Mouse (Mus musculus) liver, adult (tissue): ENCODE results near the gene Prkce.

Experiments used
- GATA4 ChIP-seq: IDR thresholded peaks from 2 replicates; pipeline ENCODE4 v1.6.1; 2014; ENCODE audit warnings: mild to moderate bottlenecking, low read length; ENCODE audit not compliant: insufficient replicate concordance

Gene Prkce

DNA sequence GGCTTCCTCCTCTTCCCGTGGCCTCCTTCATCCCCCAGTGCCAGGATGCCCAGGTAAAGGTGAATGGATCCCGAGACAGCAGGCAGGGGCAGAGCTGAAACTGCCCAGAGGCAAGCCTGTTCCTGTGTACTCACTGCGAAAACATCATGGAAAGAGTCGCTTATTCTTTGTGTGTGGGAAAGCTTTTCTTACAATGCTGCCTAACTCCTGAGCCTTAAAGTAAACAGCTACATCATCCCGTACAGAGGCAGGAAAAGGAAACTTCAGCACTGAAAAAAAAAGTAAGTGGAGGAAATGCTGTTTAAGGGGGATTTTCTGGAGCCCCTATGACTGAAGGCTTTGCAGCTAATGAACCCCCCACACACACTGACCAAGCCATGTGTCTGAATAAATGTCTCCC lies 339.3 kb downstream of the Prkce start:
- no peak for TF ChIP-seq GATA4

DNA sequence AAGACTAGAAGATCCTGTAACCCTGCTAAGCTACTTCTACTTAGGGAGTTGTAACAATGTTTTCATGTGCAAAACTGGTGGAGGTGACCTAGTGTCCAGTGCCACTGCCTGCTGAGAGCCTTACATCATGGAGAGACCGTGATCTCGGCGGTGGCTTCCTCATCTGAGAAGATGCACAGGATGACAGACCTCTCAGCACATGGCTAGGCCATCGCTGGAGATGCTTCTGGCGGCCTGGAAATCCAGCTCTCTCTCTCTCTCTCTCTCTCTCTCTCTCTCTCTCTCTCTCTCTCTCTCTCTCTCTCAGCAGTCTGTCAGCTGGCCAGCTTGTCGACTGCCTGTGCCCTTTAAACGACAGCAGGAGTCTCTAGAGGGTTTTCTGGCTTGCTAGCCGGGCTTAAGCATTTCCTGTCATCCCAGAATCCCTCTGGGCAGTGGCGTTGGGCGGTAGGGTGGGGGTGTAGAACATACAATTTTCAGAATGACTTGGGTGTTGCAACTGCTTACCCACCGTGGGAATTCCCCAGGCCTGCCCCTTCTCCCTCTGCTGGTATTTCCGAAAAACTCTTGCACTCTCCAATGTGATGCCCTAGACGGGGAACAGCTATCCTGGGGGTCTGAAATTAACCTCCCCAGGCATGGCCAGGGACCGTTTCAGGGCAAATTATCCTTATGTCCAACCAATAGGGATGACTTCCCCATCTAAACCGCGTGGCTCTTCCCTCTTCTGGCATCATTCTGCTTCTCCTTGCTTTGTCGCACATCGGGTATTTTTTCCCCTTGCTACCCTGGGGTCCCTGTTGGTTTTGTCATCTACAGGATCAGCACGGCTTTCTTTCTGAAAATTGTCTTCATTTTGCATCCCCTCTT lies 340.0 kb downstream of the Prkce start:
- TF ChIP-seq GATA4 = no peak

DNA sequence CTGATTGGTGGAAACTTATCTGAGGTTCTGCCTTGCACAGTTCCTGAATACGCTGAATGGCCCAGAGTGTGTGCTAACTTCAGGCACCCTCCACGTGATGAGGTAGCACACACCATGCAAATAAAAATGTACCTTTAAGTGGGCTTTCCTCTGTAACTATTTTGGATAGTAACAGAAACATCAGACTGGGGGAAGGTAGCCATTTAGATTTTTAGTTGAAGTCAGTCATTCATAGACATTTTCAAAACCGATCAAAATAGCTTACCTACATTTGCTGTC lies 340.6 kb downstream of the Prkce start:
- TF ChIP-seq GATA4 = no peak

DNA sequence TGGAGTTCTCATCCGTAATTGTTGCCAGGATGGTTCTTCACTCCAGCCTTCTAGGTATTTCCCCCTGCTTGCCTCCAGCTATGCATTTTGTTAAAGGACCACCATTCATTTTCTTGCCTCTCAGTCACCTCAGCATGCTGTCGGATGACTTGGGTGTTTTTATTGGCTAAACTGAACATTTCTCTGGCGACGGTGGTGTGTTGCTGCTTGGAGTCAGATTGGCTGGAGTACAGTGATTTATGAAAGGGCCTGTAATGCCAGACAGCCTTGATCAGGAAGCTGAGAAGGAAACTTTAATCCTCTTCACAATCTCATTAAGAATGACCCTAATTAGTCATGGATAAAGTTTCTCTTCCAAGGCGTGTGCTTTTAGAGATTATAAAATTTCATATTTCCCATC lies 342.3 kb downstream of the Prkce start:
- TF ChIP-seq GATA4 = no peak

DNA sequence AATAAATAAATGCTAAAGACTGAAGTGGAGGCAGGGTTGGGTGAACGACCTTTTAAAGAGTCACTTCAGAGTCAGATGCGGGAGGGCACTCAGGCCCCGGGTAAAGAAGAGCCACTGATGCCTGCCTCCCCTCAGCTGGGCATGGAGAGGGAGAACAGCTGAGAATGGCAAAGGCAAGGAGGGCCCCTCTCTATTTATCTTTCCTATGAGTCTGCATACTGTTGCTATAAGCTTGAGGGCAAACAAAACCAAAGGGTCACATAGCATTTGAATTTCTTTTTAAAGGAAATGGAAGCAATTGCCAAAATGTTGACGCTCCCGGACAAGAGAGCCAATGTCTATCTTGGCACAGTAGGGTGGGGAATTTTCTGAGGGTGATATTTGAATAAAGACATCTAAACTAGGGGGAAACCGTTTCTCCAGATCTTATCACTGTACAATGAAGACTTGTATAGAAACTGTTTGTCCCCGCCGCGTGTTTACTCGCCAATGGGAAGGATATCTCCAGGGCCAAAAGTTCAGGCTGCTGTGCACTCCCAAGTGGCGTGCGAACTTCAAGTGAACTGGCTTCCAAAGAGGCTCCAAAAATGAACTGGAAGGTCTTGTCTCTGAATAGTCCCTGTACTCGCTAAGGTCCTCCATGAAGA lies 347.5 kb downstream of the Prkce start:
- peak; percentile 82 for TF ChIP-seq GATA4

DNA sequence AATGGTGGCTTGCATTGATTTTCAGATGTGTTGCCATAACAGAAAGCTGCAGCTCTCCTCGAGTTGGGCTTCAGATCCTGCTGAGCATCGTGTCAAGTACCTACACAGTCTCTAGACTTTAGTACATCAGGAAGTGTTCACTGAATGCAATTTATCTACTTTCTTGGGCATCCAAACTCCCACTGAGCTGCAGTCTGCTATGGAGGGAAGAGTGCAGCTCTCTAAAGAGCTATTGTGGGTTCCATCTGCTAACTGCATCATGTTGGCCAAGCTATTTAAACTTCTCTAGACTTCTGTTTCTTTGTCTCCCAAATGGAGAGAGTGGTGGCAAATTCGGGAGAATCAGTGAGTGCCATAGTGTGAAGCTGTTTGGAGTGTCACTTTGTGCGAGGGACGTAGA lies 349.0 kb downstream of the Prkce start:
- no peak for TF ChIP-seq GATA4

DNA sequence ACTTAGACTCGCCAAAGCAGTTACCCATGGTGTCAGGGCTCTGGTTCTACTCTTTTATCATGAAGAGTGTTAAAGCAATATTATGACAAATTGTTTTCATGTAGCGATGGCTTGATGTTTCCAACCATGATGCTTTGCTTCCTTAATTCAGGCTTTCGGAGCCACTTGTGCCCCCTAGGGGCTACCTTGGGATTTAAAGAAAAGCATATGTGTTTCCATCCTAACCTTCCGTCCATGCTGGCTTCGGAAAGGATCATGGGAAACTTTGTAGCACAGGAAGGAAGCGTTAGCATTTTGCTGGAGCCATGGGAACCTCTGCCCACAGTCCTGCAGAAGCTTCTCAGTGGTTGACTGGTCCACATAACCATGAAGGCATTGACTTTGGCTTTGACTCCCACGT lies 351.0 kb downstream of the Prkce start:
- TF ChIP-seq GATA4 = no peak

DNA sequence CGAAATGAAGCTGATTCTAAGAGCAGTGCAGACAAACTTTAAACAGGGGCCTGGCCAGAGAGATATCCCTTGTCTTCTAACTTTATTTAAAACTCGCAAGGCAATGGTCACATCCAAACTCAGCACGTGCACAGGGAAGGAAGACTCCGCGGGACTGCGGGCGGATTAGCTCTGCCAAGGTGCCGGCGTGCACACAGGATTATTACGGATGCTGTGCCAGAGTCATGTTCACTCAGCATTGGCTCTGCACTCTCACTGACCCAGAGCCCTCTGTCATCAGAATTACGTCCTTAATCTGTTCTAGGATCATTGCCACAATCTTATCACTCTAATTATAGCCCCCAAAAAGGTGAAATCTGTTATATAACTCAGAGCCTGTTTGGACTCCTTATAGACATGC lies 353.7 kb downstream of the Prkce start:
- no peak for TF ChIP-seq GATA4

DNA sequence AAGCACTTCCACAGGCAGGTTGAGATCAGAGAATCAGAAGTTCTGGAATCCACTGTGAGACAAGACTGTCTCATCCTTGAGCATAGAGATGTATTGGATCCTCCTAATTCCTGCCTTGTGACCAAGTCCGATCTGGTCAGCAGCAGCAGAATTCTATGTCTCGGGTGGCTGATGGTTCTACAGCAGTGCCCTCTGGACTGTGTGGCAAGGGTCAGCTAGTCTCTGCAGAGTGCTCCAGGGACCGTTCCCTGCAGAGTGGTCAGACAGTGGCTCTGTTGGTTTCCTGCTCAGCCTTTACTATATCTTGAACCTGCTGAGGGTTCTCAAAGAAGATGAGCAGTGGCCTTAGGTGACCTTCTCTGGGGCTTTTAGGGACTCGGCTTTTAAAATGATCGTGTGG lies 355.1 kb downstream of the Prkce start:
- TF ChIP-seq GATA4 = no peak

DNA sequence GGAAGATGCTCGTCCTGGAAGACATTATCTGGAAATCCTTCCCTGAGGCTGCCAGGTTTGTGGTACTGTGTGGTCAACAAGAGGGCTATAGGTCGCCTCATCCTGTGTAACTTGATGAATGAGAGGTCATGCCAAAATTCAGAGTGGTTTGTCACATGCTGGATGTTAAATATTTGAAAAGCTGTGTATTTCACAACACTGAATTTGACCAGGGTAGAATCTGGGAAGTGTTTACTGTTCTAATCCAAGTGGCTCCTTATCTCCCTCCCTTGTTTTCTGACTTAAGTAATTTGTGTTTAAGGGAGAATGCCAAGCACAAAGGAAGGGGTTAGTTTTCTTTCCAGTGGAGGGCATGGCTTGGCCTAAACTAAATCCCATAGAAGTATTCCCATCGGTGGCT lies 355.8 kb downstream of the Prkce start:
- TF ChIP-seq GATA4 = peak; percentile 76

DNA sequence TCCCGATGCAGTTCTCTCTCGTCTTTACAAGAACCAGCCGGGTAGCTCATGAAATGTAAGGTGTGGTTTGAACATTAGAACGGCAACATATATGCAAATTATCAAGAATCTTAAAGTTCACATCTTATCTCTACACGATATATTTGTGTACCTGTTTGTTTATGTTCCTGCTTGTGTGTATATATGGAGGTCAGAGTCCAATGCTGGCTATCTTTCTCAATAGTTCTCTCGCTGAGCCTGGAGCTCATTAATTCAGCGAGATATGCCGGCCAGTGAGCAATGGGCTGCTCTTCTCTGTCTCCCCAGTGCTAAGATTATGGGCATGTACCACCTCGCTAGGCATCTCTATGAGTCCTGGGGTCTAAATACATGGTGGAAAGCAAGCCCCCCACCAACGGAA lies 356.3 kb downstream of the Prkce start:
- peak; percentile 1 for TF ChIP-seq GATA4

DNA sequence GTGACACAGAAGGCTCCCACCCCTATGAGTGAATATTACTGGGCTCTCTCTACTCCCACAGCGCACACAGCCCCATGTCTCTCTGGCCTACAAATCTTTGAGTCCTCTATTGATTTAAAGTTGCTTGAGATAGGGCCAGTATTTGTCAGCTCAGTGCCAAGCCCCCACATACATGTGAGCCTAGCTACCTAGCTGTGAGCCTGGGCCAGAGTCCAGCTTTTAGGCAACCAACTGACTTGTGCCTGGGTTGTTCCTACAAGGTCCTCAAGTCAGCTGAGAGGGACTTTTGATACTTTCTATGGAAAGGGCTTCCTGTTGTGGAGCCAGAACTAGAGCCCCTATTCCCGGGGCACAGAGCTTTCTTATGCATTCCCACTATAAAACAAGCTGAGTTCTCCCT lies 357.5 kb downstream of the Prkce start:
- TF ChIP-seq GATA4 = no peak; the same call in 1 of the 2 replicates

DNA sequence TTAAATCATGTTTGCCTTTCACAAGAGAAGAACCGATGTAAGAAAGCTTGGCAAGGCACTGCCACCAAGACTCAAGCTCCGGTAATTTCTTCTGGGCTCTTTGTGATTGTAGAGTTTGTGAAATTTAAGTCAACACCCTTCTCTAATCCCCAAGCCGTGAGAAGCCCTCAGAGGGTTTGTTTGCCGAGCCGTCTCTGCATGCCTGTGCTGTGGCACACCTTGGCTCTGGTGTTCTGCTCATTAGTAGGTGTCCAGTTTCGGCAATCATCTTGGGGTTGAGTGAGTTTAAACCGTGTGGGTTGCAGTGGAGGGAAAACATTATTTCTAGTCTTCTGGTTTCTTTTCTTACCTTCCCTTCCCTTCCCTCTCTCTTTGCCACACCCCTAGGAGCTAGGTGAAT lies 358.4 kb downstream of the Prkce start:
- TF ChIP-seq GATA4 = no peak

DNA sequence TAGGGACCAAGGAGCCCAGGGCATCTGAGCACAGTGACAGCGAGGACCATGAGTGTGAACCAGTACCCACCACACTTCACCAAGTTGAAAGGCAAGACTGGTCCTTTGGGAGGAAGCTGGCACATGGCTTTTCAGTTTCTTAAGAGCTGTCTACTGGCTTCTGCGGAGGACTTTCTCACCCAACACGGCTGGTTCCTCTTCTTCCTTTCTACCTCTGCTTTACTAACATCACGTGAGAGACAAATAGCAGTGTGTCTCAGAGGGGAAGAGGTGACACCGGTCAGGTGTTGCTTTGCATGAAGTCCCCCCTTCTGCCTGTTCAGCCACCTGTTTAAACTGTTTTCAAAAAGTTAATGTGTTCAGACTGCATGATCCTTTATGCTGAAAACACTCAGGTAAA lies 359.7 kb downstream of the Prkce start:
- TF ChIP-seq GATA4 = no peak

DNA sequence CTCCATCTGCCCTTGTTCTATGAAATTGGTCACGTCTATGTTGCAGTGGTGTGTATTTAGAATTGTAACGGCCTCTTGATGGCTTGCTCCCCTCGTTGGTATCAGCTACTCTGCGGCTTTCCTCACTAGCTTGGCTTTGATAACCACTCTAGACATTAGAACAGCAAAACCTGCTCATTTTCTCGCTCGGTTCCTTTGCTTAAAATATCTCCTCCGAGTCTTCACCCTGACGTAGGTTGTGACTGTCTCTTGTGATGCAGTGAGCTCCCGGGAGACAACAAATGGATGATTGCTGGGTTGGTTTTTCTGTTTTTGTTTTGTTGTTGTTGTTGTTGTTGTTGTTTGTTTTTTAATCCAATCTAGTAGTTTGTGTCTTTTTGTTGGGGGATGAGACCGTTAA lies 361.4 kb downstream of the Prkce start:
- no peak for TF ChIP-seq GATA4

DNA sequence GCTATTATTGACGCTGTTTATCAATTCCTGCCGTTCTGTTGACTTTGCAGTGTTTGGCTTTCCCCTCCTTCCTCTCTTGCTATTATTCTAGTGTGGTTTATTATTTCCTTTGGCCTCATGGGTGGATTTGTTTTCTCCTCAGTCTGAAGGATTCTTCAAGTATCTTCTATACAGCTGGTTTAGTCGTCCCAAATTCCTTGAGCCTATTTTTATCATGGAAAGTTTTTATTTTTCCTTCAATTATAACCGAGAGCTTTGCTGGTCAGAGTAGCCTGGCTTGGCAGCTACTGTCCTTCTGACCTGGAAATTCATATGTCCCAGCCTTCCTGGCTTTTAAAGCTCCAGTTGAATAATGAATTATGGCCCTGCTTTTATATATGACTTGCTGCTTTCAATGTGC lies 361.8 kb downstream of the Prkce start:
- no peak for TF ChIP-seq GATA4

DNA sequence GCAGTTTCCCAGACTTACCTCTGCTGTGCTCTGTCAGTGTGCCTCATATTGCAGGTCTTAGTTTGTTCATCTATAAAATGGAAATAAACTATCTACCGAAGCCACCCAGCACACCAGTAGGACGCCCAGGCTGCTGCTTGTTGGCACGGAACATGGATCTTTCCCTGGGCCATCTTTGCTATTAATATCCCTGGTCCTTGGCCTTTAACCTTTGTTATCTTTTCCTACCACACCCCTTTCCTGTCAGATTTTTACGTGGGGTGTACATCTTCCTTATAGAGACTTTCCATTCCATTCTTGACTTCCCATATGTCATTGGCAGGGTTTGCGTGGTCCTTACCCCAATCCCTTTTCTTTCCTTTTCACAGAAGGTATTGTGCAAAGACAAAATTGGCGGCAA lies 363.6 kb downstream of the Prkce start:
- TF ChIP-seq GATA4 = no peak
